In the genomic region with DNA sequence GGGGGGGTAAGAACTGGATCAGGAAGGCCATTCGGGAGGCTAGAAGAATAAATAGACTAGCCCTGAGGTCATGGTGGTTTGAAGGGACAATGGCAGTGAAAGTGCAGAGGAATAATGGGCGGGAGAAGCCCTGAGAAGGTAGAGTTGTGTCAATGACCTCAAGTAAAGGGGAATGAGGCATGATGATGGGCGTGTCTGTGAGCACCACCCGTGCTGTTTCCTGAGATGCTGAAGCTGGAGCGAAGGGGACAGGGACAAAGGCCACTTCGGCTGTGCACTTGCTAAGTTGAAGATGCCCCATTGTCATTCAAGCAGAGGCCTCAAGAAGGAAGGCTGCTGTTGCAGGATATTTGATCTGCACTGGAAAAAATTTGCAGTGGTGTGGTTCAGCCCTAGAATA, we compare ENCODE assay signal across 26 mouse cellular contexts.
A peak's percentile ranks its signal among the peaks of the same experiment; 100 is the strongest.
DNase-seq lines count a peak whose midpoint lies in the region; ATAC-seq and TF ChIP-seq lines count a peak whose summit lies in the region.
"Had no signal": no experiment of that assay in that cellular context is flagged by ENCODE, and none has a peak within 500 bp of the region (broad histone marks: within the 10 kb centered on the region; RNA-seq: fewer than 3 reads in every experiment).

No protein-coding gene starts in this region.

- H3K4me1 ChIP-seq in heart, adult 2 months (ENCODE audit: control insufficient read depth, insufficient read depth, low read length): peaks cover 1% of the 10 kb centered on the region; the same call in 1 of the 2 replicates
- peaks cover 4% of the 10 kb centered on the region; the same call in 1 of the 2 replicates for H3K4me1 ChIP-seq in liver, embryonic 12.5 days
- H3K4me1 ChIP-seq: embryonic facial prominence, embryonic 15.5 days had no signal

- peak; percentile 73 for DNase-seq in heart, adult 11 months
- no peak for DNase-seq in heart, adult 2 months
- peak; percentile 49 for DNase-seq in ES-CJ7 (ENCODE audit: low read depth, low spot score)
- DNase-seq in ZHBTc4 (ENCODE audit: low read depth, low spot score): peak; percentile 65
- DNase-seq: adrenal gland, adult 2 months; adrenal gland, postnatal 10 days; adrenal gland, postnatal 25 days; B cell, adult 2 months; cerebellum, adult 11 months; cerebellum, adult 18-20 months; cerebellum, adult 8-10 months; cerebellum, adult 9-11 months; cerebellum, postnatal 14 days; cerebellum, postnatal 36 days; embryo, embryonic 11 days had no signal

- TF ChIP-seq EP300 in heart, adult 2 months (IDR thresholded peaks at IDR 0.05; ENCODE audit: insufficient read depth, low read depth, low read length): no peak

- intact Hi-C loops in heart, adult 2 months (cut with DNase I): no loop called here

- H3K27ac ChIP-seq in heart, adult 2 months: no peak overlapping the region
- no peak overlapping the region for H3K27ac ChIP-seq in liver, embryonic 12.5 days
- H3K27ac ChIP-seq: embryonic facial prominence, embryonic 13.5 days; embryonic facial prominence, embryonic 15.5 days; forebrain, embryonic 10.5 days; forebrain, embryonic 12.5 days had no signal

- no peak overlapping the region for H3K4me3 ChIP-seq in heart, adult 2 months
- H3K4me3 ChIP-seq in liver, embryonic 12.5 days: no peak overlapping the region
- H3K4me3 ChIP-seq: embryonic facial prominence, embryonic 13.5 days; embryonic facial prominence, embryonic 15.5 days; erythroblast, embryonic 14.5 days; forebrain, embryonic 10.5 days; forebrain, embryonic 12.5 days had no signal

- no peak for ATAC-seq in monocyte, adult 5-6 weeks (replicated peaks; ENCODE audit: insufficient number of reproducible peaks, low FRiP score, low TSS enrichment, poor library complexity, severe bottlenecking)
- ATAC-seq in liver, embryonic 12.5 days: no peak
- ATAC-seq: CD4-positive, CD25-positive, alpha-beta regulatory T cell, adult 4 months; forebrain, embryonic 14.5 days; forebrain, embryonic 16.5 days had no signal

- H3K9me3 ChIP-seq in liver, embryonic 12.5 days (replicated peaks): no peaks in the 10 kb centered on the region
- H3K9me3 ChIP-seq: embryonic facial prominence, embryonic 13.5 days; embryonic facial prominence, embryonic 15.5 days; forebrain, embryonic 10.5 days; forebrain, embryonic 12.5 days had no signal

- TF ChIP-seq POLR2A in heart, adult 2 months (IDR thresholded peaks at IDR 0.05; ENCODE audit: insufficient read depth, low read depth, low read length): no peak

- no peak overlapping the region for H3K9ac ChIP-seq in heart, adult 2 months (ENCODE audit: low read depth, low read length)
- no peak overlapping the region for H3K9ac ChIP-seq in liver, embryonic 12.5 days
- H3K9ac ChIP-seq: embryonic facial prominence, embryonic 13.5 days; embryonic facial prominence, embryonic 15.5 days; forebrain, embryonic 12.5 days had no signal

- TF ChIP-seq CTCF in heart, adult 2 months (IDR thresholded peaks at IDR 0.05): no peak

- H3K4me2 ChIP-seq in liver, embryonic 12.5 days: no peak overlapping the region
- H3K4me2 ChIP-seq: embryonic facial prominence, embryonic 13.5 days; embryonic facial prominence, embryonic 15.5 days; forebrain, embryonic 12.5 days had no signal

- H3K27me3 ChIP-seq in heart, adult 2 months (ENCODE audit: control insufficient read depth, insufficient read depth, low read length): no peaks in the 10 kb centered on the region
- peaks cover 32% of the 10 kb centered on the region for H3K27me3 ChIP-seq in liver, embryonic 12.5 days (replicated peaks)
- H3K27me3 ChIP-seq: CH12.LX had no signal

- 63% methylated on average over 6 of the region's 6 CpGs for WGBS in heart, adult 2 months
- WGBS in liver, embryonic 12.5 days (ENCODE audit: insufficient replicate concordance): 55% methylated on average over 6 of the region's 6 CpGs

- no peaks in the 10 kb centered on the region for H3K79me2 ChIP-seq in heart, adult 2 months (replicated peaks; ENCODE audit: control insufficient read depth, insufficient read depth, low read length)

- no peaks in the 10 kb centered on the region for H3K36me3 ChIP-seq in heart, adult 2 months (ENCODE audit: control insufficient read depth, insufficient read depth, low read length)
- H3K36me3 ChIP-seq in liver, embryonic 12.5 days: no peaks in the 10 kb centered on the region
- H3K36me3 ChIP-seq: embryonic facial prominence, embryonic 13.5 days; embryonic facial prominence, embryonic 15.5 days; forebrain, embryonic 10.5 days; forebrain, embryonic 12.5 days had no signal

Comparison
In these comparisons a context has a peak if more than half of its experiments do, and no peak if none do; other contexts are left out.
1. DNase-seq: peak in heart, adult 11 months (single experiment), ES-CJ7 (single experiment) and ZHBTc4 (single experiment); none in heart, adult 2 months (0 of 2).